Mouse (Mus musculus) liver, embryonic 14.5 days (tissue): ENCODE measurements around the gene Mindy4.

Experiments used
- CTCF ChIP-seq: IDR thresholded peaks from 2 replicates; pipeline ENCODE4 v1.5.1; 2016; ENCODE audit warnings: antibody characterized with exemption, low read depth, control low read depth
- EP300 ChIP-seq: IDR thresholded peaks from 2 replicates; pipeline ENCODE4 v1.6.1; 2016; ENCODE audit warnings: antibody characterized with exemption, low read depth

DNA sequence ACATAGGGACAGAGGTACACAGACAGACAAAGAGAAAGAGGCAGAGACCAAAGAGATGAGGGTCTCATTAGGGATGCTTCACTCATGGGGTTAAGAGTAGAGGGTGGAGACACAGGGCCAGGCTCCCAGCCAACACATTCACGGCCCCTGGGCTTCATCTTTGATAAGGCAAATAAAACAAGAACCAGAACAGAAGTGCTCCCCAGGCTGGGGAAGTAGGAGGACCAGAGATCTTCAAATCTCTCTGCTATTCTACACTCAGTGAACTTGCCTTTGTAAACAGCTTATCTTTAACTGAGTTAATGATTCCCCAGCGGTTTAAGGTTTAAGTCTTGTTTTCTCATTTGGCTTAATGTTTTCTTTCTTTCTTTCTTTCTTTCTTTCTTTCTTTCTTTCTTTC lies 27.7 kb upstream of the Mindy4 start:
- TF ChIP-seq CTCF (no peak), EP300 (no peak)
